Mouse (Mus musculus): ENCODE data around the gene Eogt. TPM values are rescaled to one million over a fixed set of nuclear protein-coding genes. Genes with fewer than 3 reads are reported as not detected.

Gene Eogt
- polyA plus RNA-seq, 1 experiment from 2014 or later, result 27.8 TPM

DNA sequence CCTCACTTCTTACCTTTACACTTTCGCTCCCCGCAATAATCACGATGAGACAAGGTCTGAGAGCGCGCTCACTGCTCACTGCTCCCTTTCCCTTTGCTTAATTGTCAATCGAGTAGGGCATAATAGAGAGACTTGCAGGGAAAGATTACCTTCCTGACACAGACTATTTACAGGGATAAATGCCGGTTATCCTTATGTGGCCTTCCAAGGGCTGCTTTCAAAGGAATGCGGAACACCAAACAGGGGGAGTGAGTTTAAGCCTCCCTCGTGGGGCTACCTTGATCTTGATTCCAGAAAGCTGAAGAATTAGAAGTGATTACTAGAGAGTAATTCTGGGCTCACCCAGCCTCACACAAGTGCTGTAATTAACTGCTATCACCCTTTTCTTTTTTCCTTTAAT lies 69.0 kb downstream of the Eogt start:
- H3K9me3 ChIP-seq (ENCODE audit: control insufficient read depth, low read length), result 0 out of 2 replicates have a peak, but pooled peaks cover 2% of the 10 kb centered on the region
- no peak overlapping the region for H3K27ac ChIP-seq (ENCODE audit: low read length)
- no peaks in the 10 kb centered on the region for H3K36me3 ChIP-seq (ENCODE audit: control insufficient read depth, insufficient read depth, low read length)
- H3K4me3 ChIP-seq (ENCODE audit: low read length), result no peak overlapping the region
- ATAC-seq (ENCODE audit: low read depth), result no peak
- H3K4me2 ChIP-seq (ENCODE audit: low read depth, low read length), result no peak overlapping the region
- no peaks in the 10 kb centered on the region for H3K27me3 ChIP-seq (ENCODE audit: control insufficient read depth, insufficient read depth, low read depth, low read length)
- 42% methylated on average over 9 of the region's 9 CpGs for WGBS
- H3K4me1 ChIP-seq (replicated peaks; ENCODE audit: control insufficient read depth, insufficient read depth, low read length), result no peaks in the 10 kb centered on the region
- H3K9ac ChIP-seq (ENCODE audit: low read length), result no peak overlapping the region

DNA sequence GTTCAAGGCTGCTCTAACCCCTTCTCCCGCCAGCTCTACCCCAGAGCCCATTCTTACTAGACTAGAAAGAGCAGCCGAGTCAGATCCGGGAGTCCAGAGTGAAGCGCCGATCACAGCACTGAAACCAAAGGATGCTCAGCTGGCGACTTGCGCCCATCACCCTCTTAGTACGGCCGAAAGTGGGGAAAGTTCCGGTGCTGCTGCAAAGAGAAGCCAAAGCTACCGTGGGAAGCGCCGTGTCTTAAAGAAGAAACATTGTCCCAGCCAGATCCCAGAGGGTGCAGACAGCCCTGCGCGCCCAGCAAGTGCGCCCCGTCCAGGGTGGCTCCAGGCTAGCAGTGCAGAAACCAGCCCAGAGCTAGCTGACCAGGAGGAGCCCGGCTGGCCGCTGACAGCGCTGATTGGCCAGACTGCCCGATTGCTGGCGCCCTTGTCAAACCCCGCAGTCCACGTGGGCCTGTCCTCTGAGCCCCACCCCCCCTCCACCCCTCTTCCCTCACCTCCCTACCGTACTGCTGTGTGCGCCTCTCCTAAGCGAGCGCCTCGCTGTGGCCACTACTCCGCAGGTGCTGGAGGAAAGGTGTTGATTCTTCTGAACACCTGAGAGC lies 88.8 kb downstream of the Eogt start, which contains the start of gene Fam19a4:
TSS of gene Fam19a4 (minus strand) at position 340 of the 608 bp plus-strand sequence.
- Histone ChIP-seq H3K4me3 (ENCODE audit: low read length) (peak within 1 kb of the TSS; percentile 50), H3K4me1 (replicated peaks; ENCODE audit: control insufficient read depth, insufficient read depth, low read length) (peaks cover 8% of the 10 kb centered on the region), H3K9ac (ENCODE audit: low read length) (no peak within 1 kb of the TSS), H3K9me3 (ENCODE audit: control insufficient read depth, low read length) (no peaks in the 10 kb centered on the region), H3K27me3 (ENCODE audit: control insufficient read depth, insufficient read depth, low read depth, low read length) (peaks cover 23% of the 10 kb centered on the region), H3K36me3 (ENCODE audit: control insufficient read depth, insufficient read depth, low read length) (no peaks in the 10 kb centered on the region), H3K27ac (ENCODE audit: low read length) (no peak within 1 kb of the TSS), H3K4me2 (ENCODE audit: low read depth, low read length) (peak within 1 kb of the TSS; percentile 59)
- under 1% methylated on average over 30 of the region's 30 CpGs for WGBS
- ATAC-seq (ENCODE audit: low read depth), result peak; percentile 90

Other genes with a start within 250 kb of the Eogt start
- gene Fam19a4, start 88.8 kb downstream of the Eogt start, polyA plus RNA-seq (2015; fragmentation: Nextera tagmentation; extraction: Ambion mirVana), result 0.59 and 0.64 TPM in 2 replicates
- gene Tmf1, start 29.9 kb upstream of the Eogt start, polyA plus RNA-seq (2015; fragmentation: Nextera tagmentation; extraction: Ambion mirVana), result 30.8 and 36.9 TPM in 2 replicates
- 70.9 and 76.0 TPM in 2 replicates for gene Uba3, start 56.5 kb upstream of the Eogt start, polyA plus RNA-seq (2015; fragmentation: Nextera tagmentation; extraction: Ambion mirVana)
- gene Arl6ip5, start 61.5 kb upstream of the Eogt start, polyA plus RNA-seq (2015; fragmentation: Nextera tagmentation; extraction: Ambion mirVana), result 68.2 and 72.8 TPM in 2 replicates
- 0.69 and 1.3 TPM in 2 replicates for gene Lmod3, start 103.6 kb upstream of the Eogt start, polyA plus RNA-seq (2015; fragmentation: Nextera tagmentation; extraction: Ambion mirVana)

Data from lung, embryonic 16.5 days (tissue).